Mouse (Mus musculus) heart, postnatal 14 days (tissue): ENCODE results near the gene Gpx5. TPM values are rescaled to one million over a fixed set of nuclear protein-coding genes. Genes with fewer than 3 reads are reported as not detected.

ENCODE experiments used
- DNase-seq, 2 experiments: peaks; one replicate each; pipeline ENCODE4 v3.0.0; 2021 to 2022
- intact Hi-C: fragments of 180-260 bp; cut with DNase I; formaldehyde crosslinking; loops from one replicate; pipeline ENCODE4 v1.15.1; 2025
- total RNA-seq, 2 experiments: library from RNA; stranded (reverse); gene quantifications; 2 replicates each; pipeline ENCODE4 v1.2.3; 2021

The Gpx5 gene
- total RNA-seq, 2 experiments from 2014 or later = not detected

GRCm38 (mm10) chr13:21240788-21241187 is 51.7 kb downstream of the Gpx5 start:
- no peak for DNase-seq
- intact Hi-C loops = no loop called here

- DNase-seq = no peak
- intact Hi-C loops = no loop called here
Observed at GRCm38 (mm10) chr13:21237161-21237560, 55.4 kb downstream of the Gpx5 start.

- intact Hi-C loops = no loop called here
- DNase-seq = no peak
Observed at GRCm38 (mm10) chr13:21236714-21237113, 55.8 kb downstream of the Gpx5 start.

Other genes with a start within 250 kb of the Gpx5 start
- gene Olfr1370, start 217.8 kb downstream of the Gpx5 start, total RNA-seq = not detected
- gene Olfr1369-ps1, start 181.2 kb downstream of the Gpx5 start, total RNA-seq = not detected
- not detected for gene Olfr263, start 163.1 kb downstream of the Gpx5 start, total RNA-seq
- gene Olfr1368, start 146.9 kb downstream of the Gpx5 start, total RNA-seq = not detected
- 10 to 100 TPM; 22.3 to 22.7 TPM for gene Trim27, start 113.3 kb downstream of the Gpx5 start, total RNA-seq
- gene Gpx6, start 19.4 kb upstream of the Gpx5 start, total RNA-seq = not detected
- gene Olfr1367, start 54.2 kb upstream of the Gpx5 start, total RNA-seq = not detected
- 1 to 10 TPM; 4.6 to 4.9 TPM for gene Zscan12, start 70.1 kb upstream of the Gpx5 start, total RNA-seq
- gene Zkscan3, start 110.0 kb upstream of the Gpx5 start, total RNA-seq = 10 to 100 TPM; 34.3 to 38.2 TPM
- gene Pgbd1, start 148.3 kb upstream of the Gpx5 start, total RNA-seq = under 1 TPM; 0.32 to 0.60 TPM
- 10 to 100 TPM; 21.7 to 24.1 TPM for gene Zscan26, start 161.0 kb upstream of the Gpx5 start, total RNA-seq
- gene Nkapl, start 175.8 kb upstream of the Gpx5 start, total RNA-seq = under 1 TPM; 0.59 to 0.88 TPM
- gene Zkscan4, start 186.2 kb upstream of the Gpx5 start, total RNA-seq = 1 to 10 TPM in 1 of 2 experiments, under 1 TPM in 1; 0.93 to 1.3 TPM
- gene Gm10065, start 186.7 kb upstream of the Gpx5 start, total RNA-seq = not detected
- 10 to 100 TPM; 25.3 to 25.6 TPM for gene AK157302, start 202.5 kb upstream of the Gpx5 start, total RNA-seq
- 100 to 1,000 TPM; 233 to 256 TPM for gene Gm11273, start 208.7 kb upstream of the Gpx5 start, total RNA-seq
- gene Zkscan8, start 238.4 kb upstream of the Gpx5 start, total RNA-seq = 10 to 100 TPM; 11.7 to 12.3 TPM